Mouse (Mus musculus) heart, postnatal 14 days (tissue): ENCODE data around the gene Acss2. TPM values are rescaled to one million over a fixed set of nuclear protein-coding genes. Genes with fewer than 3 reads are reported as not detected.

Experiments used
- DNase-seq, 2 experiments: peaks; one replicate each; pipeline ENCODE4 v3.0.0; 2021 to 2022
- intact Hi-C: fragments of 180-260 bp; cut with DNase I; formaldehyde crosslinking; loops from one replicate; pipeline ENCODE4 v1.15.1; 2025
- microRNA-seq, 2 experiments: library from miRNA; unstranded; fragments of <30 nt; microRNA quantifications; one replicate each; pipeline ENCODE4 v1.2.0; 2021 to 2022
- total RNA-seq, 2 experiments: library from RNA; stranded (reverse); gene quantifications; 2 replicates each; pipeline ENCODE4 v1.2.3; 2021

Gene Acss2
- total RNA-seq, 2 experiments from 2014 or later = 34.1 to 34.2 TPM

GRCm38 (mm10) chr2:155624730-155625129 is 107.0 kb downstream of the Acss2 start:
- DNase-seq = no peak
- intact Hi-C loops = no loop called here

- DNase-seq = no peak
- intact Hi-C loops = no loop called here
These were observed 108.5 kb downstream of the Acss2 start for GRCm38 (mm10) chr2:155626277-155626676.

- intact Hi-C loops = no loop called here
- peak; percentile 74 to 84 for DNase-seq
These were observed 109.4 kb downstream of the Acss2 start for GRCm38 (mm10) chr2:155627030-155627738.

GRCm38 (mm10) chr2:155628112-155628511 is 110.4 kb downstream of the Acss2 start:
- intact Hi-C loops = no loop called here

GRCm38 (mm10) chr2:155628519-155628918 is 110.8 kb downstream of the Acss2 start:
- intact Hi-C loops = no loop called here
- no peak for DNase-seq

More at GRCm38 (mm10) chr2:155628112-155628511, 110.4 kb downstream of the Acss2 start:
- no peak for DNase-seq

GRCm38 (mm10) chr2:155629231-155629661 is 111.5 kb downstream of the Acss2 start:
- no peak for DNase-seq
- intact Hi-C loops = no loop called here

GRCm38 (mm10) chr2:155630153-155630552 is 112.4 kb downstream of the Acss2 start:
- intact Hi-C loops = no loop called here

GRCm38 (mm10) chr2:155630590-155631416 is 113.1 kb downstream of the Acss2 start:
- no peak for DNase-seq
- intact Hi-C loops = no loop called here

More at GRCm38 (mm10) chr2:155630153-155630552, 112.4 kb downstream of the Acss2 start:
- no peak for DNase-seq

GRCm38 (mm10) chr2:155632138-155632936 is 114.6 kb downstream of the Acss2 start:
- no peak for DNase-seq
- intact Hi-C loops = no loop called here

- DNase-seq = no peak
- intact Hi-C loops = no loop called here
These were observed 115.4 kb downstream of the Acss2 start for GRCm38 (mm10) chr2:155633121-155633520.

- no peak for DNase-seq
- intact Hi-C loops = no loop called here
These were observed 116.0 kb downstream of the Acss2 start for GRCm38 (mm10) chr2:155633731-155634130.

GRCm38 (mm10) chr2:155634562-155634961 is 116.8 kb downstream of the Acss2 start:
- intact Hi-C loops = no loop called here
- DNase-seq = no peak

Small RNA genes lying within 50 kb of the gene (microRNA-seq; reads per million reads assigned to microRNA genes)
- gene Mir499 = 3.6 to 4,901 reads per million in 2 experiments

Other genes starting within 250 kb of the Acss2 start
- gene Map1lc3a, start 241.7 kb upstream of the Acss2 start, total RNA-seq = 100 to 1,000 TPM; 692 to 703 TPM
- gene Pigu, start 160.5 kb upstream of the Acss2 start, total RNA-seq = 10 to 100 TPM; 29.6 TPM
- gene Trp53inp2, start 136.9 kb upstream of the Acss2 start, total RNA-seq = 100 to 1,000 TPM; 560 to 604 TPM
- gene Ncoa6, start 44.1 kb upstream of the Acss2 start, total RNA-seq = 10 to 100 TPM; 33.4 to 34.7 TPM
- under 1 TPM; 0.74 to 0.78 TPM for gene Ggt7, start 289 bp downstream of the Acss2 start, total RNA-seq
- 10 to 100 TPM; 14.5 to 15.9 TPM for gene Gss, start 74.9 kb downstream of the Acss2 start, total RNA-seq
- 10 to 100 TPM; 31.7 to 37.8 TPM for gene Myh7b, start 93.3 kb downstream of the Acss2 start, total RNA-seq
- 10 to 100 TPM; 81.3 to 82.5 TPM for gene Trpc4ap, start 174.4 kb downstream of the Acss2 start, total RNA-seq
- 1 to 10 TPM; 7.8 to 9.5 TPM for gene Edem2, start 211.5 kb downstream of the Acss2 start, total RNA-seq
- not detected for gene Gm17581, start 217.9 kb downstream of the Acss2 start, total RNA-seq
- gene Procr, start 233.2 kb downstream of the Acss2 start, total RNA-seq = 1 to 10 TPM; 4.8 to 6.1 TPM